Mouse (Mus musculus): Measurements from ENCODE around the gene Syce1. TPM values are rescaled to one million over a fixed set of nuclear protein-coding genes. Genes with fewer than 3 reads are reported as not detected.
A peak's percentile ranks its signal among the peaks of the same experiment; 100 is the strongest.

Gene Syce1
- not detected in 2 replicates for polyA plus RNA-seq (2015; fragmentation: Nextera tagmentation; extraction: Ambion mirVana)

GRCm38 (mm10) chr7:140787406-140788052, at the start of gene Syce1:
Gene Syce1 (minus strand): TSS chr7:140787852.
- DNase-seq (ENCODE audit: low spot score) (no peak), ATAC-seq (no peak)
- no peaks in the 10 kb centered on the region for H3K4me1 ChIP-seq (ENCODE audit: insufficient read depth, low read depth, low read length)
- H3K36me3 ChIP-seq (ENCODE audit: insufficient read depth, low read length) = no peaks in the 10 kb centered on the region
- no peak within 1 kb of the TSS for H3K4me3 ChIP-seq (ENCODE audit: low read depth, low read length)
- no peak within 1 kb of the TSS for H3K4me2 ChIP-seq (replicated peaks; ENCODE audit: low read depth, low read length)
- no peaks in the 10 kb centered on the region for H3K27me3 ChIP-seq (replicated peaks; ENCODE audit: insufficient read depth, low read length)
- no peak within 1 kb of the TSS for H3K9ac ChIP-seq (replicated peaks; ENCODE audit: low read depth)
- TF ChIP-seq EP300 (IDR thresholded peaks at IDR 0.05) (no peak), CTCF (IDR thresholded peaks at IDR 0.05) (no peak)
- H3K9me3 ChIP-seq (ENCODE audit: low read length) = no peaks in the 10 kb centered on the region
- H3K27ac ChIP-seq (ENCODE audit: low read length) = no peak within 1 kb of the TSS
- WGBS = 76% methylated on average over 33 of the region's 33 CpGs

- no peak for ATAC-seq
Observed at GRCm38 (mm10) chr7:140836243-140837115, 48.8 kb upstream of the Syce1 start.

GRCm38 (mm10) chr7:140835758-140836087, 48.1 kb upstream of the Syce1 start:
- no peak for DNase-seq (ENCODE audit: low spot score)
- Histone ChIP-seq H3K27me3 (replicated peaks; ENCODE audit: insufficient read depth, low read length) (no peaks in the 10 kb centered on the region), H3K4me1 (ENCODE audit: insufficient read depth, low read depth, low read length) (no peaks in the 10 kb centered on the region), H3K4me2 (replicated peaks; ENCODE audit: low read depth, low read length) (peak overlapping the region; percentile 32; the same call in 1 of the 2 replicates), H3K27ac (ENCODE audit: low read length) (no peak overlapping the region), H3K36me3 (ENCODE audit: insufficient read depth, low read length) (no peaks in the 10 kb centered on the region), H3K4me3 (ENCODE audit: low read depth, low read length) (no peak overlapping the region), H3K9ac (replicated peaks; ENCODE audit: low read depth) (no peak overlapping the region), H3K9me3 (ENCODE audit: low read length) (no peaks in the 10 kb centered on the region)
- ATAC-seq = 0 out of 2 replicates have a peak, but pooled peaks have one; percentile 4
- WGBS = 72% methylated on average over 2 of the region's 2 CpGs
- TF ChIP-seq CTCF (IDR thresholded peaks at IDR 0.05) (no peak), EP300 (IDR thresholded peaks at IDR 0.05) (no peak)

More at GRCm38 (mm10) chr7:140836243-140837115, 48.8 kb upstream of the Syce1 start:
- no peak for TF ChIP-seq CTCF (IDR thresholded peaks at IDR 0.05)
- Histone ChIP-seq H3K36me3 (ENCODE audit: insufficient read depth, low read length) (no peaks in the 10 kb centered on the region), H3K27me3 (replicated peaks; ENCODE audit: insufficient read depth, low read length) (no peaks in the 10 kb centered on the region), H3K4me1 (ENCODE audit: insufficient read depth, low read depth, low read length) (no peaks in the 10 kb centered on the region), H3K4me3 (ENCODE audit: low read depth, low read length) (no peak overlapping the region), H3K4me2 (replicated peaks; ENCODE audit: low read depth, low read length) (no peak overlapping the region), H3K9me3 (ENCODE audit: low read length) (no peaks in the 10 kb centered on the region), H3K27ac (ENCODE audit: low read length) (no peak overlapping the region), H3K9ac (replicated peaks; ENCODE audit: low read depth) (no peak overlapping the region)
- 72% methylated on average over 9 of the region's 9 CpGs for WGBS
- DNase-seq (ENCODE audit: low spot score) = no peak

GRCm38 (mm10) chr7:140834968-140835757, 47.5 kb upstream of the Syce1 start, which contains the start of gene Urah:
Gene Urah (plus strand): TSS chr7:140835018.
- H3K9ac ChIP-seq (replicated peaks; ENCODE audit: low read depth) = no peak within 1 kb of the TSS
- H3K9me3 ChIP-seq (ENCODE audit: low read length) = no peaks in the 10 kb centered on the region
- ATAC-seq = peak; percentile 89
- no peaks in the 10 kb centered on the region for H3K4me1 ChIP-seq (ENCODE audit: insufficient read depth, low read depth, low read length)
- H3K4me2 ChIP-seq (replicated peaks; ENCODE audit: low read depth, low read length) = peak within 1 kb of the TSS; percentile 32; the same call in 1 of the 2 replicates
- no peak within 1 kb of the TSS for H3K4me3 ChIP-seq (ENCODE audit: low read depth, low read length)
- no peak within 1 kb of the TSS for H3K27ac ChIP-seq (ENCODE audit: low read length)
- DNase-seq (ENCODE audit: low spot score) = peak; percentile 64
- H3K36me3 ChIP-seq (ENCODE audit: insufficient read depth, low read length) = no peaks in the 10 kb centered on the region
- TF ChIP-seq CTCF (IDR thresholded peaks at IDR 0.05) (no peak), EP300 (IDR thresholded peaks at IDR 0.05) (no peak)
- no peaks in the 10 kb centered on the region for H3K27me3 ChIP-seq (replicated peaks; ENCODE audit: insufficient read depth, low read length)
- 36% methylated on average over 20 of the region's 20 CpGs for WGBS

GRCm38 (mm10) chr7:140833341-140833740, 45.7 kb upstream of the Syce1 start:
- no peak for DNase-seq (ENCODE audit: low spot score)
- Histone ChIP-seq H3K27me3 (replicated peaks; ENCODE audit: insufficient read depth, low read length) (no peaks in the 10 kb centered on the region), H3K36me3 (ENCODE audit: insufficient read depth, low read length) (no peaks in the 10 kb centered on the region), H3K4me1 (ENCODE audit: insufficient read depth, low read depth, low read length) (no peaks in the 10 kb centered on the region), H3K9me3 (ENCODE audit: low read length) (no peaks in the 10 kb centered on the region), H3K27ac (ENCODE audit: low read length) (no peak overlapping the region), H3K9ac (replicated peaks; ENCODE audit: low read depth) (no peak overlapping the region), H3K4me3 (ENCODE audit: low read depth, low read length) (no peak overlapping the region), H3K4me2 (replicated peaks; ENCODE audit: low read depth, low read length) (no peak overlapping the region)
- ATAC-seq = no peak
- no peak for TF ChIP-seq EP300 (IDR thresholded peaks at IDR 0.05)
- no peak for TF ChIP-seq CTCF (IDR thresholded peaks at IDR 0.05)
- WGBS = 81% methylated on average over 4 of the region's 4 CpGs

- no peak overlapping the region for H3K27ac ChIP-seq (ENCODE audit: low read length)
- no peak for TF ChIP-seq CTCF (IDR thresholded peaks at IDR 0.05)
- TF ChIP-seq EP300 (IDR thresholded peaks at IDR 0.05) = no peak
- 55% methylated on average over 6 of the region's 6 CpGs for WGBS
- H3K9me3 ChIP-seq (ENCODE audit: low read length) = no peaks in the 10 kb centered on the region
- no peak for DNase-seq (ENCODE audit: low spot score)
- ATAC-seq = no peak
- H3K36me3 ChIP-seq (ENCODE audit: insufficient read depth, low read length) = no peaks in the 10 kb centered on the region
- no peaks in the 10 kb centered on the region for H3K4me1 ChIP-seq (ENCODE audit: insufficient read depth, low read depth, low read length)
- no peak overlapping the region for H3K4me3 ChIP-seq (ENCODE audit: low read depth, low read length)
- H3K9ac ChIP-seq (replicated peaks; ENCODE audit: low read depth) = no peak overlapping the region
- H3K4me2 ChIP-seq (replicated peaks; ENCODE audit: low read depth, low read length) = no peak overlapping the region
- H3K27me3 ChIP-seq (replicated peaks; ENCODE audit: insufficient read depth, low read length) = no peaks in the 10 kb centered on the region
Observed at GRCm38 (mm10) chr7:140831447-140831846, 43.8 kb upstream of the Syce1 start.

All from lung, postnatal 0 days (tissue).